18 mouse cellular contexts compared by ENCODE assay signal in genomic region chr10:127132469-127132868, GRCm38 (mm10). TPM values are rescaled to one million over a fixed set of nuclear protein-coding genes. Genes with fewer than 3 reads are reported as not detected.
DNase-seq lines count a peak whose midpoint lies in the region; ATAC-seq and TF ChIP-seq lines count a peak whose summit lies in the region.
"Had no signal": no experiment of that assay in that cellular context is flagged by ENCODE, and none has a peak within 500 bp of the region (broad histone marks: within the 10 kb centered on the region; RNA-seq: fewer than 3 reads in every experiment).

No protein-coding gene starts in this region.

- H3K4me2 ChIP-seq in intestine, embryonic 15.5 days (replicated peaks), result peak overlapping the region; percentile 27
- H3K4me2 ChIP-seq in intestine, postnatal 0 days (replicated peaks; ENCODE audit: low read depth), result no peak overlapping the region; the same call in 1 of the 2 replicates
- no peak overlapping the region for H3K4me2 ChIP-seq in stomach, postnatal 0 days (replicated peaks; ENCODE audit: low read depth)
- H3K4me2 ChIP-seq: embryonic facial prominence, embryonic 12.5 days; forebrain, embryonic 13.5 days; forebrain, embryonic 15.5 days had no signal

- no peak overlapping the region for H3K9ac ChIP-seq in intestine, embryonic 15.5 days
- H3K9ac ChIP-seq in intestine, postnatal 0 days (ENCODE audit: low read depth, low read length), result no peak overlapping the region
- H3K9ac ChIP-seq in stomach, postnatal 0 days (ENCODE audit: low read length), result 0 out of 2 replicates have a peak overlapping the region, but pooled peaks have one; percentile 13
- H3K9ac ChIP-seq: embryonic facial prominence, embryonic 12.5 days; forebrain, embryonic 13.5 days; forebrain, embryonic 15.5 days had no signal

- TF ChIP-seq CTCF in intestine, postnatal 0 days (IDR thresholded peaks at IDR 0.05; ENCODE audit: low read depth), result no peak
- TF ChIP-seq CTCF in stomach, postnatal 0 days (IDR thresholded peaks at IDR 0.05; ENCODE audit: low read depth), result no peak
- TF ChIP-seq CTCF in left cerebral cortex, adult 2 months (IDR thresholded peaks at IDR 0.05), result no peak

- no peaks in the 10 kb centered on the region for H3K36me3 ChIP-seq in intestine, embryonic 15.5 days
- no peaks in the 10 kb centered on the region for H3K36me3 ChIP-seq in intestine, postnatal 0 days (ENCODE audit: control insufficient read depth, insufficient read depth)
- no peaks in the 10 kb centered on the region for H3K36me3 ChIP-seq in stomach, postnatal 0 days (ENCODE audit: control insufficient read depth, insufficient read depth, low read length)
- H3K36me3 ChIP-seq: embryonic facial prominence, embryonic 10.5 days; embryonic facial prominence, embryonic 12.5 days; forebrain, embryonic 15.5 days had no signal

- TF ChIP-seq EP300 in stomach, postnatal 0 days (optimal IDR thresholded peaks at IDR 0.05), result no peak

- intact Hi-C loops in left cerebral cortex, adult 2 months (cut with DNase I), result no loop called here

- H3K4me3 ChIP-seq in intestine, embryonic 15.5 days (replicated peaks), result no peak overlapping the region
- no peak overlapping the region for H3K4me3 ChIP-seq in intestine, postnatal 0 days (ENCODE audit: low read depth, low read length)
- H3K4me3 ChIP-seq in stomach, postnatal 0 days (ENCODE audit: low read depth, low read length), result no peak overlapping the region
- no peak overlapping the region for H3K4me3 ChIP-seq in left cerebral cortex, adult 2 months
- H3K4me3 ChIP-seq: embryonic facial prominence, embryonic 10.5 days; embryonic facial prominence, embryonic 12.5 days; forebrain, embryonic 13.5 days; forebrain, embryonic 15.5 days had no signal

- peaks cover 15% of the 10 kb centered on the region for H3K4me1 ChIP-seq in intestine, embryonic 15.5 days (replicated peaks)
- no peaks in the 10 kb centered on the region; the same call in 1 of the 2 replicates for H3K4me1 ChIP-seq in intestine, postnatal 0 days (replicated peaks; ENCODE audit: control insufficient read depth, insufficient read depth, low read length)
- no peaks in the 10 kb centered on the region for H3K4me1 ChIP-seq in stomach, postnatal 0 days (replicated peaks; ENCODE audit: control insufficient read depth, insufficient read depth)
- H3K4me1 ChIP-seq: embryonic facial prominence, embryonic 12.5 days; forebrain, embryonic 13.5 days; forebrain, embryonic 15.5 days had no signal

- peak overlapping the region; percentile 87 for H3K27ac ChIP-seq in intestine, embryonic 15.5 days
- H3K27ac ChIP-seq in intestine, postnatal 0 days (ENCODE audit: low read depth, low read length), result peak overlapping the region; percentile 60
- H3K27ac ChIP-seq in stomach, postnatal 0 days (replicated peaks), result no peak overlapping the region
- H3K27ac ChIP-seq in left cerebral cortex, adult 2 months, result no peak overlapping the region
- H3K27ac ChIP-seq: embryonic facial prominence, embryonic 10.5 days; embryonic facial prominence, embryonic 12.5 days; forebrain, embryonic 13.5 days; forebrain, embryonic 15.5 days had no signal

- no peaks in the 10 kb centered on the region for H3K27me3 ChIP-seq in intestine, embryonic 15.5 days (replicated peaks)
- no peaks in the 10 kb centered on the region for H3K27me3 ChIP-seq in intestine, postnatal 0 days (replicated peaks; ENCODE audit: control insufficient read depth, insufficient read depth, low read length)
- no peaks in the 10 kb centered on the region for H3K27me3 ChIP-seq in stomach, postnatal 0 days (ENCODE audit: control insufficient read depth, insufficient read depth, low read length)
- H3K27me3 ChIP-seq: embryonic facial prominence, embryonic 12.5 days; forebrain, embryonic 13.5 days; forebrain, embryonic 15.5 days had no signal

- no peak for DNase-seq in stomach, postnatal 0 days (ENCODE audit: low spot score)
- DNase-seq in left cerebral cortex, adult 2 months (ENCODE audit: extremely low spot score in 1 of 2, low spot score in 2 of 2), result no peak
- no peak for DNase-seq in cerebellum, adult 18-20 months
- no peak for DNase-seq in kidney, adult 18-20 months
- DNase-seq: adrenal gland, adult 2 months; adrenal gland, postnatal 10 days; adrenal gland, postnatal 25 days; cerebellum, adult 11 months; cerebellum, adult 2 months; cerebellum, adult 9-10 months; cerebellum, postnatal 10 days; cerebellum, postnatal 25 days had no signal

- peak; percentile 87 for ATAC-seq in intestine, embryonic 15.5 days
- ATAC-seq in intestine, postnatal 0 days, result peak; percentile 87
- no peak for ATAC-seq in stomach, postnatal 0 days (ENCODE audit: low FRiP score, low TSS enrichment)
- ATAC-seq: forebrain, embryonic 13.5 days; forebrain, embryonic 15.5 days had no signal

- H3K9me3 ChIP-seq in intestine, embryonic 15.5 days, result no peaks in the 10 kb centered on the region
- H3K9me3 ChIP-seq in intestine, postnatal 0 days (ENCODE audit: control insufficient read depth), result no peaks in the 10 kb centered on the region
- no peaks in the 10 kb centered on the region for H3K9me3 ChIP-seq in stomach, postnatal 0 days (ENCODE audit: control insufficient read depth, low read length)
- H3K9me3 ChIP-seq: embryonic facial prominence, embryonic 10.5 days; embryonic facial prominence, embryonic 12.5 days; forebrain, embryonic 13.5 days; forebrain, embryonic 15.5 days had no signal

- 43% methylated on average over 5 of the region's 5 CpGs for WGBS in intestine, embryonic 15.5 days
- WGBS in intestine, postnatal 0 days, result 27% methylated on average over 5 of the region's 5 CpGs
- 57% methylated on average over 5 of the region's 5 CpGs for WGBS in stomach, postnatal 0 days

RNA-seq across cellular contexts. Expression of gene Os9, which starts 11.5 kb away (rescaled TPM):
- 93.0 and 104 TPM in 2 replicates for polyA plus RNA-seq in intestine, embryonic 15.5 days (2015; fragmentation: Nextera tagmentation; extraction: Ambion mirVana)
- polyA plus RNA-seq in intestine, postnatal 0 days (2015; fragmentation: Nextera tagmentation; extraction: Ambion mirVana), result 113 and 116 TPM in 2 replicates
- polyA plus RNA-seq in stomach, postnatal 0 days (2015; fragmentation: Nextera tagmentation; extraction: Ambion mirVana), result 81.9 and 82.0 TPM in 2 replicates
- total RNA-seq in left cerebral cortex, adult 2 months (2021), result 100 to 1,000 TPM; 109 to 114 TPM

RNA-seq across cellular contexts. Expression of gene B4galnt1, which starts 32.6 kb away (rescaled TPM):
- 52.5 and 55.2 TPM in 2 replicates for polyA plus RNA-seq in intestine, embryonic 15.5 days (2015; fragmentation: Nextera tagmentation; extraction: Ambion mirVana)
- 29.4 and 34.1 TPM in 2 replicates for polyA plus RNA-seq in intestine, postnatal 0 days (2015; fragmentation: Nextera tagmentation; extraction: Ambion mirVana)
- polyA plus RNA-seq in stomach, postnatal 0 days (2015; fragmentation: Nextera tagmentation; extraction: Ambion mirVana), result 45.9 and 65.4 TPM in 2 replicates
- total RNA-seq in left cerebral cortex, adult 2 months (2021), result 100 to 1,000 TPM; 122 to 125 TPM

RNA-seq across cellular contexts. Expression of gene Slc26a10, which starts 48.0 kb away (rescaled TPM):
- 0.98 and 1.1 TPM in 2 replicates for polyA plus RNA-seq in intestine, embryonic 15.5 days (2015; fragmentation: Nextera tagmentation; extraction: Ambion mirVana)
- polyA plus RNA-seq in intestine, postnatal 0 days (2015; fragmentation: Nextera tagmentation; extraction: Ambion mirVana), result 0.52 and 0.65 TPM in 2 replicates
- 0.70 and 0.76 TPM in 2 replicates for polyA plus RNA-seq in stomach, postnatal 0 days (2015; fragmentation: Nextera tagmentation; extraction: Ambion mirVana)
- 1 to 10 TPM; 3.8 TPM for total RNA-seq in left cerebral cortex, adult 2 months (2021)

RNA-seq across cellular contexts. Expression of gene Agap2, which starts 57.4 kb away (rescaled TPM):
- polyA plus RNA-seq in intestine, embryonic 15.5 days (2015; fragmentation: Nextera tagmentation; extraction: Ambion mirVana), result 0.16 and 0.43 TPM in 2 replicates
- 0.07 and 0.20 TPM in 2 replicates for polyA plus RNA-seq in intestine, postnatal 0 days (2015; fragmentation: Nextera tagmentation; extraction: Ambion mirVana)
- 0.04 and 0.08 TPM in 2 replicates for polyA plus RNA-seq in stomach, postnatal 0 days (2015; fragmentation: Nextera tagmentation; extraction: Ambion mirVana)
- total RNA-seq in left cerebral cortex, adult 2 months (2021), result 100 to 1,000 TPM; 627 to 694 TPM

RNA-seq across cellular contexts. Expression of gene Arhgef25, which starts 57.4 kb away (rescaled TPM):
- 46.8 and 50.4 TPM in 2 replicates for polyA plus RNA-seq in intestine, embryonic 15.5 days (2015; fragmentation: Nextera tagmentation; extraction: Ambion mirVana)
- polyA plus RNA-seq in intestine, postnatal 0 days (2015; fragmentation: Nextera tagmentation; extraction: Ambion mirVana), result 14.4 and 15.1 TPM in 2 replicates
- 25.3 and 29.7 TPM in 2 replicates for polyA plus RNA-seq in stomach, postnatal 0 days (2015; fragmentation: Nextera tagmentation; extraction: Ambion mirVana)
- total RNA-seq in left cerebral cortex, adult 2 months (2021), result 100 to 1,000 TPM; 198 to 208 TPM

Comparison
In these comparisons a context has a peak if more than half of its experiments do, and no peak if none do; other contexts are left out.
1. H3K27ac ChIP-seq: peak in intestine, embryonic 15.5 days (single experiment) and intestine, postnatal 0 days (single experiment); none in stomach, postnatal 0 days (single experiment) and left cerebral cortex, adult 2 months (single experiment).